Mouse (Mus musculus) erythroblast, embryonic 14.5 days (primary cell): ENCODE data around the gene Gm28845. TPM values are rescaled to one million over a fixed set of nuclear protein-coding genes. Genes with fewer than 3 reads are reported as not detected.

ENCODE experiments used
- H3K27me3 ChIP-seq: 2 replicates; pipeline ENCODE4 v1.6.1; 2012; ENCODE audit warnings: inconsistent platforms; ENCODE audit not compliant: control insufficient read depth
- H3K36me3 ChIP-seq: 2 replicates; pipeline ENCODE4 v1.6.1; 2012; ENCODE audit warnings: mild to moderate bottlenecking, inconsistent platforms; ENCODE audit not compliant: control insufficient read depth
- H3K4me1 ChIP-seq: 2 replicates; pipeline ENCODE4 v1.6.1; 2012; ENCODE audit warnings: inconsistent platforms; ENCODE audit not compliant: control insufficient read depth
- H3K4me3 ChIP-seq: replicated peaks from 2 replicates; pipeline ENCODE3; 2012; ENCODE audit warnings: moderate library complexity, mild to moderate bottlenecking, inconsistent platforms
- H3K9me3 ChIP-seq: 2 replicates; pipeline ENCODE4 v1.6.1; 2012; ENCODE audit warnings: low read length, inconsistent platforms, mixed read lengths; ENCODE audit not compliant: control insufficient read depth
- GATA1 ChIP-seq: IDR thresholded peaks from 2 replicates; pipeline ENCODE4 v1.6.1; 2012; ENCODE audit warnings: low read length, inconsistent platforms, mixed read lengths
- TAL1 ChIP-seq: IDR thresholded peaks from 3 replicates; pipeline ENCODE4 v1.6.1; 2012; ENCODE audit warnings: low read length, inconsistent platforms, mixed read lengths
- polyA plus RNA-seq: library from polyadenylated mRNA; stranded (reverse); fragments of >175 nt; gene quantifications from 2 replicates; pipeline ENCODE4 v1.2.3, GENCODE M21; 2012

The Gm28845 gene
- polyA plus RNA-seq, 1 experiment = not detected

DNA sequence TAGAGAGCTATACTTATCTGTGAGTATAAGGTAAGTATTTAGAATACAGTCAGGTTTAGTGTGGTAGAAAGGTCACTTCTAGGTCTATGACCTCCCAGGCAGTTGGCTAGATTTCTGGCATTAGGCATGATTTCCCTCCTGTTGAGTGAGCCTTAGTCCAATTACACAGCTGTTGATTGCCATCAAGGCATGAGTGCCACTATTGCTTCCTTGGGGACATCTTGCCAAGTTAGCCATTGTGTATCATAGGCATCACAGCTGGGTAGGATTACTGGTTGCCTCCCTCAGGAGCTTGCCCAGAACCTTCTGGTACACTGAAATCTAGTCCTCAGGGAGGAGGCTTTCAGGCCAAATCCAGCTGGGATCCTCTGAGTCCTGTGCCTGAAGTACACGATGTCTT lies 13.5 kb upstream of the Gm28845 start:
- TF ChIP-seq GATA1 = no peak
- no peak for TF ChIP-seq TAL1
- Histone ChIP-seq H3K36me3 (no peaks in the 10 kb centered on the region), H3K9me3 (no peaks in the 10 kb centered on the region), H3K4me3 (no peak overlapping the region), H3K4me1 (no peaks in the 10 kb centered on the region), H3K27me3 (no peaks in the 10 kb centered on the region)

DNA sequence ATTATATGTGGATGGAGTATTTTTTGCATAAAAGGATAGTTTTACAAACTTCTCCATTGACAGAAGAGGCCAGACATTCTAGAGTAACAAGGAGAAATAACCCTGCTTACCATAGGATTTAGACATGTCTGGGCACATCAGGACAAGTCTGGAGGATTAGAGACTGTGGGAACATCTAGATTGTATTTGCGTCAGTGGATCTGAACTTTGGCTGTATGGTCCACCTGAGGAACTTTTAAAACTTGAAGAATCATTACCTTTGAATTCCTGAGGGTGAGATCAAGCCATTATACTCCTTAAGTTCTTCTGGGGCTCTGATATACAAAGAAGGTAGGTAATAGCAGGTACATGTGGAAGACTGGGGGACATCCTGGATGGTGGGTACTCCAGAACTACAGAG lies 12.3 kb upstream of the Gm28845 start:
- Histone ChIP-seq H3K4me1 (no peaks in the 10 kb centered on the region), H3K27me3 (no peaks in the 10 kb centered on the region), H3K36me3 (no peaks in the 10 kb centered on the region), H3K4me3 (no peak overlapping the region), H3K9me3 (no peaks in the 10 kb centered on the region)
- no peak for TF ChIP-seq GATA1
- no peak for TF ChIP-seq TAL1

DNA sequence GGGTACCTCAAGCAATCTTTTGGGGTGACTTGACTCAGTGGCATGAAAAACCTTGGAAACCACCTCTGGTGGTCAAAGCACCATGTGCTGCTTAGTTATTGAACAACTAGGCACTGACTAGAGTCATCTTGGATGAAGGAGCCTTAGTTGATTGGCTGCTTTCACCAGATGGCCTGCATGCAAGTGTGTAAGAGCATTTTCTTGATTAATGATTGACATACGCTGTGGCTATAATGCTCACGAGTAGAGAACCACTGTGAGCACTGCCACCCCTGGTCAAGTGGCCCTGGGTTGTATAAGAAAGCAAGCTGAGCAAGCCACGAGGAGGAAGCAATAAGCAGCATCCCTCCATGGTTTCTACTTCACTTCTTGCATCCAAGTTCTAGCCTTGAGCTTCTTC lies 10.9 kb upstream of the Gm28845 start:
- Histone ChIP-seq H3K27me3 (no peaks in the 10 kb centered on the region), H3K4me1 (no peaks in the 10 kb centered on the region), H3K36me3 (no peaks in the 10 kb centered on the region), H3K4me3 (no peak overlapping the region), H3K9me3 (no peaks in the 10 kb centered on the region)
- TF ChIP-seq TAL1 (no peak), GATA1 (no peak)

DNA sequence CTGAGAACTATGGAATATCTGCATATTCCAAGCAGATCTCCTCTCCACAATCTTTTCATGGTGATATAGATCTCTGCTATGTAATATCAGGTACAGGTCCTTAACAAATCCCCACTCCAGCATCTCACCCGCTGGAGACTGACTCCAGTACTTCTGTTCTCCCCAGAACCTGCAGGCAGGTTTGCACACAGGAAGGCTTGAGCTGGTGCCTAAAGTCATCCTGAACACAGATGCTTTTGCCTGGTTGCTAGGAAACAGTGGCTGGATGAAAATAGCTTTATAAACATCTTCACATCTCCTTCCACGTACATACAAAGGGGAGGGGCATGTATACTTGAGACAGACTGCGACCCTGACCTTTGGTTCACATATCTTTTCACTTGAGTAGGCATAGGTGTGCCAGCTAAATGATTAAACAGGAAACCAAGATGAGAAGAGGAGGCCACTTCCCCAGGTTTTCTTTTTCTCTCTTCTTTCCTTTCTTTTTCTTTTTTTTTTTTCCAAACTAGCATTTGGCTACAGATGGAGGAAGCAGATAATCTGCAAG lies 10.3 kb upstream of the Gm28845 start:
- H3K9me3 ChIP-seq = no peaks in the 10 kb centered on the region

DNA sequence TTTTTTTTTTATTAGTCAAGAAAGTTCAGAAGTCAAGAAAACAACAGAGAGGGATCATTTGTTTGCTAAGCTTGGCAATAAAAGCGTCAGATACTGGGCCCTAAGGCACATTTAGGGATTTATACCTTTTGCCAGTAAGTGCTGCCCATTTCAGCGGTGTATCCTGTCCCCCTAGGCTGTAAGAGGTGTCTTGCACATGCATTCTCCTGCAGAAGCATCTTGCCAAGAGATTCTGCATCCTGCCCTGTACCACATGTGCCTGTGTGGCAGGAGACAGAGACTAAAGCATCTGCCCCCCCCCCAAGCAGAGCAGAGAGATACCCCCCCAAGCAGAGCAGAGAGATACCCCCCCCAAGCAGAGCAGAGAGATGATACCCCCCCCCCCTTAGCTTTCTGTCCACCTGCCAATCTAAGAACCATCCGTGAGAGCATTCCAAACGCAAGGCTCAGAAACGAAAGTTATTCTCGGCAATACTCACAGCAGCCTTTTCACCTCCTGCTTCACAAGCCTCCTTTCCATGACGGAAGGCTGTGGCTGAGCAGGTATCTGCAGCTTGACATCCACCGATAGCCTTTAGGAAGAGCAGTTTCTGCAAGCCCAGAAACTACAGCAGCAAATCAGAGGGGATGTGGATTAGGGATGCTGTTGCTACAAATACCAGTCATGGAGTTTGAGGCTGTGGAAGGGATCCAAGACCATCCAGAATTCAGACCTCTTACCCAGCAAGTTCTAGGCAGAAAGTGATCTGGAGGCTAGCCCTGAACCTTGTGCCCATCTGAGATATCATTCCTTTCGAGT lies 3.4 kb upstream of the Gm28845 start, which contains the start of gene D630023F18Rik:
Gene D630023F18Rik (minus strand): TSS at position 641 of the 799 bp plus-strand sequence.
- Histone ChIP-seq H3K4me1 (no peaks in the 10 kb centered on the region), H3K9me3 (no peaks in the 10 kb centered on the region), H3K27me3 (no peaks in the 10 kb centered on the region), H3K36me3 (no peaks in the 10 kb centered on the region), H3K4me3 (no peak within 1 kb of the TSS)
- TF ChIP-seq TAL1 (no peak), GATA1 (no peak)

More for the DNA sequence above, 10.3 kb upstream of the Gm28845 start:
- Histone ChIP-seq H3K4me1 (no peaks in the 10 kb centered on the region), H3K36me3 (no peaks in the 10 kb centered on the region), H3K4me3 (no peak overlapping the region), H3K27me3 (no peaks in the 10 kb centered on the region)
- TF ChIP-seq GATA1 = no peak
- TF ChIP-seq TAL1 = no peak

DNA sequence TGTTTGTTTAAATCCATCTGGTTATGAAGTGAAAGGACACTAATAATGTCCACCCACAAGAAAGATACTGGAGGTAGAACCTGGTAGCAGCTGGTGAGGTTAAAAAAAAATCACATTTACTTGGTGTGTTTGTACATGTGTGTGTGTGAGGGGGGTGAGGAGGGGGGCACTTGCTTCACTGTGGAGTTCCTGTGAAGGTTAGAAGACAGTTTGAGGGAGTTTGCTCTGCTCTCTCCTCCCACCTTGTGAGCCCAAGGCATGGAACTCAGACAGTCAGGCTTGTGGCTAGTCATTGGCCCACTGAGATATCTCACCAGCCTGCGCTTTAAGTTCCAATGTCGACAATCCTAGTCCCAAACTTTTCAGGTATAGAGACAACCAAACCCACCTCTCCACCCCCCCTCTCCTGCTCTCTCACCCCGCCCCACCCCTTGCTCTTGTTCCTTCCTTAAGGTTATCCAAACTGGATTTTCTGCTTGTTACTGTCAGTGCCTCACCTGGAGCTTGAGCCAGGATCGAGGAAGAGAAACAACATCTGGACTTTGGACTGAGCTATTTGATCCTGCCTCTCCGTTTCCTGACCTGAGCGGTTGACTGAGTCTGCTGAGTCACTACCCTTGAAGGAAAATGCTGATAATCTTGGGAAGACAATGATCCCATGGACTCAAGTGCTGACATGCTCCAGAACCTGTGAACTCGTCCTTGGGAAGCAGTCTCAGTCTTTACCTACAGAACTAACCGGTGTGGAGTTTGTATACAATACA lies 1.0 kb downstream of the Gm28845 start:
- no peak overlapping the region for H3K4me3 ChIP-seq
- no peaks in the 10 kb centered on the region for H3K36me3 ChIP-seq
- no peaks in the 10 kb centered on the region for H3K4me1 ChIP-seq
- TF ChIP-seq GATA1 (no peak), TAL1 (no peak)
- H3K27me3 ChIP-seq = no peaks in the 10 kb centered on the region
- H3K9me3 ChIP-seq = no peaks in the 10 kb centered on the region

DNA sequence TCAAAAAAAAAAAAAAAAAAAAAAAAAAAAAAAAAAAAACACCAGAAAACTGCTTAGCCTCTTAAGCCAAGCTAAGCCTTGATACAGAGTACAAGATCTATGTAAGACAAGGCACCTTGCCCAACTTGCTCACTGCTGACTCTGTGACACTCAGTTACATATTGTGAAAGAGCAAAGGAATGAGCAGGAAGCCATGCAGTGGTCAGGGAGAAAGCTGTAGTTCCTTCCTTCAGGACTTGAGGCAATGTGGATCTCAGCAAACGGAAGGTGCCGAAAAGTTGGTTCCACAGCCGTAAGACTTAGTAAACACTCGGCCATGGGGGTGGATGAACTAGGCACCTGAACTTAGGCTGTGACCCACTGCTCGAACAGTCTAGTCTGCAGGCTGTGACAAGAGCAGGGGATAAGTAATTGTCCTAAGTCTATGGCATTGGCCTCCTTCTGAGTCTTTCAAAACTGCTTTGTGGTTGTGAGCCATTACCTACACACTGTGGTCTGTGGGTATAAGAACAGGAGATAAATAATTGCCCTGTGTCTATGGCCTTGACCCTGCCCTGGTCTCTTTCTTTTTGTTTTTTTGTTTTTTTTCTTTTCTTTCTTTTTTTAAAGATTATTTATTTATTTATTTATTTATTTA lies 5.7 kb downstream of the Gm28845 start:
- Histone ChIP-seq H3K9me3 (no peaks in the 10 kb centered on the region), H3K4me1 (peaks cover 3% of the 10 kb centered on the region; the same call in 1 of the 2 replicates), H3K4me3 (no peak overlapping the region), H3K36me3 (no peaks in the 10 kb centered on the region), H3K27me3 (no peaks in the 10 kb centered on the region)
- TF ChIP-seq GATA1 (no peak), TAL1 (no peak)

DNA sequence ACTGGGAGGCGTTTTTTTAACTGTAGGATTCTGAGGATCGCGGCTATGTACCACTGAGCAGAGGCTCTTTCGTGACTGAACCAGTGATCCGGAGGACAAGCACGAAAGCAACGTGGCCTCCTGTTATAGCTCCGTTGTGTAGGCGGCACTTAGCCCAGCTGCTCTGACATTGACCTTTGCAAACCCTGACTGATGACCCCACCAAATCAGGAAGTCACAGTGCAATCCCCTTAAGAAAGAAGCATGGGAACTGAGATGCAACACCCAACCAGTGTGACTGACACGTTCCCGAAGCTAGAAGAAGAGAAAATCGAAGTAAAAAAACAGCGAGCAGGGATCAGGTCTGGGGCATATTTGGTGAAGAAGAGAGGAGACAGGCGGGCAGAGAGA lies 6.6 kb downstream of the Gm28845 start:
- Histone ChIP-seq H3K4me3 (no peak overlapping the region), H3K27me3 (no peaks in the 10 kb centered on the region), H3K9me3 (no peaks in the 10 kb centered on the region), H3K4me1 (peaks cover 3% of the 10 kb centered on the region; the same call in 1 of the 2 replicates), H3K36me3 (no peaks in the 10 kb centered on the region)
- TF ChIP-seq TAL1 (no peak), GATA1 (no peak)
